Mouse (Mus musculus): ENCODE measurements around the gene Ptprn2. TPM values are rescaled to one million over a fixed set of nuclear protein-coding genes. Genes with fewer than 3 reads are reported as not detected.

The Ptprn2 gene
- polyA plus RNA-seq, 1 experiment from 2014 or later = 2.9 TPM

GRCm38 (mm10) chr12:116968215-116968939 lies 482.9 kb downstream of the Ptprn2 start:
- H3K27ac ChIP-seq (ENCODE audit: low read depth, low read length) = no peak overlapping the region
- WGBS = 65% methylated on average over 8 of the region's 8 CpGs
- ATAC-seq (ENCODE audit: insufficient read depth, low FRiP score, low TSS enrichment) = no peak

GRCm38 (mm10) chr12:116975547-116975946 lies 490.0 kb downstream of the Ptprn2 start:
- Histone ChIP-seq H3K4me2 (ENCODE audit: low read depth) (no peak overlapping the region), H3K27ac (ENCODE audit: low read depth, low read length) (no peak overlapping the region), H3K9ac (ENCODE audit: low read length) (no peak overlapping the region), H3K4me3 (ENCODE audit: low read depth, low read length) (no peak overlapping the region), H3K9me3 (ENCODE audit: control insufficient read depth, low read length) (no peaks in the 10 kb centered on the region), H3K27me3 (ENCODE audit: control insufficient read depth, insufficient read depth, low read length) (no peaks in the 10 kb centered on the region), H3K4me1 (ENCODE audit: control insufficient read depth, insufficient read depth, low read length) (no peaks in the 10 kb centered on the region), H3K36me3 (ENCODE audit: control insufficient read depth, insufficient read depth, low read length) (no peaks in the 10 kb centered on the region)
- no peak for DNase-seq (ENCODE audit: low spot score)
- no peak for ATAC-seq (ENCODE audit: insufficient read depth, low FRiP score, low TSS enrichment)
- 60% methylated on average over 5 of the region's 5 CpGs for WGBS

More at GRCm38 (mm10) chr12:116968215-116968939, 482.9 kb downstream of the Ptprn2 start:
- Histone ChIP-seq H3K9me3 (ENCODE audit: control insufficient read depth, low read length) (no peaks in the 10 kb centered on the region), H3K9ac (ENCODE audit: low read length) (no peak overlapping the region), H3K4me2 (ENCODE audit: low read depth) (no peak overlapping the region), H3K36me3 (ENCODE audit: control insufficient read depth, insufficient read depth, low read length) (no peaks in the 10 kb centered on the region), H3K4me3 (ENCODE audit: low read depth, low read length) (no peak overlapping the region), H3K27me3 (ENCODE audit: control insufficient read depth, insufficient read depth, low read length) (no peaks in the 10 kb centered on the region), H3K4me1 (ENCODE audit: control insufficient read depth, insufficient read depth, low read length) (no peaks in the 10 kb centered on the region)
- DNase-seq (ENCODE audit: low spot score) = no peak

GRCm38 (mm10) chr12:116976981-116977380 lies 491.5 kb downstream of the Ptprn2 start:
- Histone ChIP-seq H3K27me3 (ENCODE audit: control insufficient read depth, insufficient read depth, low read length) (no peaks in the 10 kb centered on the region), H3K4me1 (ENCODE audit: control insufficient read depth, insufficient read depth, low read length) (no peaks in the 10 kb centered on the region), H3K4me2 (ENCODE audit: low read depth) (no peak overlapping the region), H3K36me3 (ENCODE audit: control insufficient read depth, insufficient read depth, low read length) (no peaks in the 10 kb centered on the region), H3K4me3 (ENCODE audit: low read depth, low read length) (no peak overlapping the region), H3K9ac (ENCODE audit: low read length) (no peak overlapping the region), H3K9me3 (ENCODE audit: control insufficient read depth, low read length) (no peaks in the 10 kb centered on the region), H3K27ac (ENCODE audit: low read depth, low read length) (no peak overlapping the region)
- DNase-seq (ENCODE audit: low spot score) = no peak
- WGBS = 83% methylated on average over 6 of the region's 6 CpGs
- no peak for ATAC-seq (ENCODE audit: insufficient read depth, low FRiP score, low TSS enrichment)

- no peaks in the 10 kb centered on the region for H3K27me3 ChIP-seq (ENCODE audit: control insufficient read depth, insufficient read depth, low read length)
- H3K27ac ChIP-seq (ENCODE audit: low read depth, low read length) = no peak overlapping the region
- H3K36me3 ChIP-seq (ENCODE audit: control insufficient read depth, insufficient read depth, low read length) = no peaks in the 10 kb centered on the region
- no peaks in the 10 kb centered on the region for H3K4me1 ChIP-seq (ENCODE audit: control insufficient read depth, insufficient read depth, low read length)
- ATAC-seq (ENCODE audit: insufficient read depth, low FRiP score, low TSS enrichment) = no peak
- no peaks in the 10 kb centered on the region for H3K9me3 ChIP-seq (ENCODE audit: control insufficient read depth, low read length)
- no peak overlapping the region for H3K9ac ChIP-seq (ENCODE audit: low read length)
- no peak for DNase-seq (ENCODE audit: low spot score)
- no peak overlapping the region for H3K4me3 ChIP-seq (ENCODE audit: low read depth, low read length)
- WGBS = 88% methylated on average over 6 of the region's 6 CpGs
- no peak overlapping the region for H3K4me2 ChIP-seq (ENCODE audit: low read depth)
These were observed 492.7 kb downstream of the Ptprn2 start for GRCm38 (mm10) chr12:116978201-116978600.

GRCm38 (mm10) chr12:116981315-116981714 lies 495.8 kb downstream of the Ptprn2 start:
- Histone ChIP-seq H3K9ac (ENCODE audit: low read length) (no peak overlapping the region), H3K27me3 (ENCODE audit: control insufficient read depth, insufficient read depth, low read length) (no peaks in the 10 kb centered on the region), H3K9me3 (ENCODE audit: control insufficient read depth, low read length) (no peaks in the 10 kb centered on the region), H3K4me1 (ENCODE audit: control insufficient read depth, insufficient read depth, low read length) (no peaks in the 10 kb centered on the region), H3K4me2 (ENCODE audit: low read depth) (no peak overlapping the region), H3K4me3 (ENCODE audit: low read depth, low read length) (no peak overlapping the region), H3K36me3 (ENCODE audit: control insufficient read depth, insufficient read depth, low read length) (no peaks in the 10 kb centered on the region), H3K27ac (ENCODE audit: low read depth, low read length) (no peak overlapping the region)
- 81% methylated on average over 1 of the region's 1 CpGs for WGBS
- no peak for DNase-seq (ENCODE audit: low spot score)
- no peak for ATAC-seq (ENCODE audit: insufficient read depth, low FRiP score, low TSS enrichment)

- Histone ChIP-seq H3K4me1 (ENCODE audit: control insufficient read depth, insufficient read depth, low read length) (no peaks in the 10 kb centered on the region), H3K9me3 (ENCODE audit: control insufficient read depth, low read length) (no peaks in the 10 kb centered on the region), H3K9ac (ENCODE audit: low read length) (no peak overlapping the region), H3K27ac (ENCODE audit: low read depth, low read length) (no peak overlapping the region), H3K4me2 (ENCODE audit: low read depth) (no peak overlapping the region), H3K4me3 (ENCODE audit: low read depth, low read length) (no peak overlapping the region), H3K36me3 (ENCODE audit: control insufficient read depth, insufficient read depth, low read length) (no peaks in the 10 kb centered on the region), H3K27me3 (ENCODE audit: control insufficient read depth, insufficient read depth, low read length) (no peaks in the 10 kb centered on the region)
- DNase-seq (ENCODE audit: low spot score) = peak; percentile 29
- 36% methylated on average over 10 of the region's 10 CpGs for whole genome bisulfite sequencing
- ATAC-seq (ENCODE audit: insufficient read depth, low FRiP score, low TSS enrichment) = no peak
These were observed 503.6 kb downstream of the Ptprn2 start for GRCm38 (mm10) chr12:116989144-116989543.

- DNase-seq (ENCODE audit: low spot score) = no peak
- Histone ChIP-seq H3K9me3 (ENCODE audit: control insufficient read depth, low read length) (no peaks in the 10 kb centered on the region), H3K27me3 (ENCODE audit: control insufficient read depth, insufficient read depth, low read length) (no peaks in the 10 kb centered on the region), H3K4me1 (ENCODE audit: control insufficient read depth, insufficient read depth, low read length) (no peaks in the 10 kb centered on the region), H3K9ac (ENCODE audit: low read length) (no peak overlapping the region), H3K4me2 (ENCODE audit: low read depth) (no peak overlapping the region), H3K36me3 (ENCODE audit: control insufficient read depth, insufficient read depth, low read length) (no peaks in the 10 kb centered on the region), H3K4me3 (ENCODE audit: low read depth, low read length) (no peak overlapping the region), H3K27ac (ENCODE audit: low read depth, low read length) (no peak overlapping the region)
- ATAC-seq (ENCODE audit: insufficient read depth, low FRiP score, low TSS enrichment) = no peak
- 93% methylated on average over 2 of the region's 2 CpGs for WGBS
These were observed 516.1 kb downstream of the Ptprn2 start for GRCm38 (mm10) chr12:117001546-117002148.

- Histone ChIP-seq H3K9ac (ENCODE audit: low read length) (no peak overlapping the region), H3K4me2 (ENCODE audit: low read depth) (no peak overlapping the region), H3K27ac (ENCODE audit: low read depth, low read length) (no peak overlapping the region), H3K4me3 (ENCODE audit: low read depth, low read length) (no peak overlapping the region), H3K27me3 (ENCODE audit: control insufficient read depth, insufficient read depth, low read length) (no peaks in the 10 kb centered on the region), H3K36me3 (ENCODE audit: control insufficient read depth, insufficient read depth, low read length) (no peaks in the 10 kb centered on the region), H3K4me1 (ENCODE audit: control insufficient read depth, insufficient read depth, low read length) (no peaks in the 10 kb centered on the region), H3K9me3 (ENCODE audit: control insufficient read depth, low read length) (no peaks in the 10 kb centered on the region)
- no peak for ATAC-seq (ENCODE audit: insufficient read depth, low FRiP score, low TSS enrichment)
- DNase-seq (ENCODE audit: low spot score) = peak; percentile 19
- WGBS = 75% methylated on average over 15 of the region's 15 CpGs
These were observed 531.5 kb downstream of the Ptprn2 start for GRCm38 (mm10) chr12:117016753-117017595.
